Mouse (Mus musculus): ENCODE measurements around the gene Gcnt3. TPM values are rescaled to one million over a fixed set of nuclear protein-coding genes. Genes with fewer than 3 reads are reported as not detected.

Gcnt3 gene
- polyA plus RNA-seq, 1 experiment from 2014 or later, result 16.9 TPM

DNA sequence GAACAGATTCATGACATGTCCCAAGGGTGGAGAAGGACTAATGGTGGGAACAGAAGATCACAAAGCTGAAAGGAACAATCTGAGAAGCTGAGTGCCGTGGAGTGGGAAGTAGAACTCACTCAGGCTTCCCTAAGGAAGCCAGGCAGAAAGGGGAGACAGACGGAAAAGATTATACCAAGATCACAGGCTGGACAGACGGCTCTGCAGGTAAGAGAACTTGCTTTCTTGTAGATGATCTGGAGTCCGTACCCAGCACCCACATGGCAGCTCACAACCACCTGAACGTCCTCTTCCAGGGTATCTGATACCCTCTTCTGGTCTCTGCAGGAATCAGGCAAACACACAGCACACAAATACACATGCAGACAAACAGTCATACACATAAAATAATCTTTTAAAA, 51.3 kb downstream of the Gcnt3 start:
- H3K4me2 ChIP-seq (ENCODE audit: low read depth, low read length), result no peak overlapping the region
- no peaks in the 10 kb centered on the region for H3K27me3 ChIP-seq (ENCODE audit: control insufficient read depth, insufficient read depth, low read length)
- no peak overlapping the region for H3K9ac ChIP-seq (ENCODE audit: low read length)
- no peak for ATAC-seq (ENCODE audit: insufficient read depth, low FRiP score)
- H3K36me3 ChIP-seq (ENCODE audit: control insufficient read depth, insufficient read depth, low read length), result no peaks in the 10 kb centered on the region
- 76% methylated on average over 5 of the region's 5 CpGs for WGBS
- H3K4me3 ChIP-seq (replicated peaks; ENCODE audit: low read length), result no peak overlapping the region
- H3K4me1 ChIP-seq (ENCODE audit: control insufficient read depth, insufficient read depth, low read length), result peaks cover 17% of the 10 kb centered on the region; the same call in 1 of the 2 replicates
- H3K9me3 ChIP-seq (replicated peaks; ENCODE audit: control insufficient read depth, low read length), result no peaks in the 10 kb centered on the region
- H3K27ac ChIP-seq (ENCODE audit: low read length), result no peak overlapping the region

DNA sequence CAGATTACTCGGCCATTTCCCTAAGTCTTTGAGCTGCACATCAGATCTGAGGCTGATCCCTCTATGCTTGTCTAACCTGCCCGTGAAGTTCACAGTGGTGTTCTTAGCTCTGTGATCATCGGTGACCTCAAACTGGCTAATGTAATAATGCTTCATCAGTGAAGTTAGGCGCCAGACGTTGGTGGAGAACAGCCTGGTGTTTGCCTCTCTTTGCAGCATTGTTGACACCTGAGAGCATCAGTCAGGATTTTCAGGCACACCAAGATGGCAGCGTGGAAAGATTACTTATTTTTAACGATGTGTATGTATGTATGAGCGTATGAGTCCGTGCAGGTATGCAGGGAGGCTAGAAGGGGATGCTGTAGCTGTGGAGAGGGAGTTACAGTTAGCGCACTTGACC, 51.8 kb downstream of the Gcnt3 start:
- Histone ChIP-seq H3K27me3 (ENCODE audit: control insufficient read depth, insufficient read depth, low read length) (no peaks in the 10 kb centered on the region), H3K27ac (ENCODE audit: low read length) (no peak overlapping the region), H3K36me3 (ENCODE audit: control insufficient read depth, insufficient read depth, low read length) (no peaks in the 10 kb centered on the region), H3K9me3 (replicated peaks; ENCODE audit: control insufficient read depth, low read length) (no peaks in the 10 kb centered on the region), H3K4me1 (ENCODE audit: control insufficient read depth, insufficient read depth, low read length) (peaks cover 12% of the 10 kb centered on the region; the same call in 1 of the 2 replicates), H3K4me3 (replicated peaks; ENCODE audit: low read length) (no peak overlapping the region), H3K4me2 (ENCODE audit: low read depth, low read length) (no peak overlapping the region), H3K9ac (ENCODE audit: low read length) (no peak overlapping the region)
- WGBS, result 71% methylated on average over 10 of the region's 10 CpGs
- no peak for ATAC-seq (ENCODE audit: insufficient read depth, low FRiP score)

DNA sequence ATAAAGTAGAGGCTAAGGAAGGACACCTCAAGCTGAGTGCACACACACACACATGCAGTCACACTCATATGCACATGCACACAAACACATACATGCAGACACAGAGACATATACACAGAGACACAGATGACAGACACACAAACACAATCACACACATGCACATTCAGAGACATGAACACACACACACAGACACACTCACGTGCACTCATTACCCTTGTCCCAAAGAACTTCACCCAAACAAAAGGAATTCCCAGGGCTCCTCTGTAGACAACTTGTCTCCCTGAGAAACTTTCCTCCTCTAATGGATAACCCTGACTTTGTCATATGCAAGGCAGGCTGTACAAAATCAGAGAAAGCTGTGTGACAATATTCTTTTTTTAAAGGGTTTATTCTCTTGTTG, 52.4 kb downstream of the Gcnt3 start:
- Histone ChIP-seq H3K4me2 (ENCODE audit: low read depth, low read length) (no peak overlapping the region), H3K4me3 (replicated peaks; ENCODE audit: low read length) (no peak overlapping the region), H3K27ac (ENCODE audit: low read length) (no peak overlapping the region), H3K27me3 (ENCODE audit: control insufficient read depth, insufficient read depth, low read length) (no peaks in the 10 kb centered on the region), H3K4me1 (ENCODE audit: control insufficient read depth, insufficient read depth, low read length) (peaks cover 7% of the 10 kb centered on the region; the same call in 1 of the 2 replicates), H3K9ac (ENCODE audit: low read length) (no peak overlapping the region), H3K36me3 (ENCODE audit: control insufficient read depth, insufficient read depth, low read length) (no peaks in the 10 kb centered on the region), H3K9me3 (replicated peaks; ENCODE audit: control insufficient read depth, low read length) (no peaks in the 10 kb centered on the region)
- WGBS, result 65% methylated on average over 1 of the region's 1 CpGs
- no peak for ATAC-seq (ENCODE audit: insufficient read depth, low FRiP score)

Other genes starting within 250 kb of the Gcnt3 start
- 86.8 and 98.3 TPM in 2 replicates for gene Bnip2, start 48.6 kb downstream of the Gcnt3 start, polyA plus RNA-seq (2015; fragmentation: Nextera tagmentation; extraction: Ambion mirVana)
- gene Gtf2a2, start 25.5 kb downstream of the Gcnt3 start, polyA plus RNA-seq (2015; fragmentation: Nextera tagmentation; extraction: Ambion mirVana), result 169 and 179 TPM in 2 replicates
- 10.3 and 11.1 TPM in 2 replicates for gene Fam81a, start 104.5 kb upstream of the Gcnt3 start, polyA plus RNA-seq (2015; fragmentation: Nextera tagmentation; extraction: Ambion mirVana)
- gene Myo1e, start 169.3 kb upstream of the Gcnt3 start, polyA plus RNA-seq (2015; fragmentation: Nextera tagmentation; extraction: Ambion mirVana), result 34.3 and 37.1 TPM in 2 replicates